Mouse (Mus musculus) kidney, adult 18-20 months (tissue): ENCODE data around the gene Olfr97.

Experiments used
- DNase-seq: peaks from one replicate; pipeline ENCODE4 v3.0.0; 2021

Gene Olfr97

GRCm38 (mm10) chr17:37193656-37194055 lies 43.5 kb downstream of the Olfr97 start, which contains the start of gene Ubd:
Ubd (plus strand) TSS chr17:37193892.
- no peak for DNase-seq

GRCm38 (mm10) chr17:37193032-37193431 lies 44.1 kb downstream of the Olfr97 start:
- DNase-seq = no peak

- DNase-seq = peak; percentile 32
These were observed 46.4 kb downstream of the Olfr97 start for GRCm38 (mm10) chr17:37190711-37191110.

- DNase-seq = no peak
These were observed 51.7 kb downstream of the Olfr97 start for GRCm38 (mm10) chr17:37185474-37185873.
